Mouse (Mus musculus) ZHBTc4 (cell line): ENCODE results near the gene Tipin.
A peak's percentile ranks its signal among the peaks of the same experiment; 100 is the strongest.

Experiments
- DNase-seq: peaks from one replicate; pipeline ENCODE4 v3.0.0-alpha.2; 2011; ENCODE audit warnings: low read depth, low spot score

Tipin gene

GRCm38 (mm10) chr9:64281105-64281780 lies at the start of gene Tipin:
Tipin (plus strand) TSS chr9:64281581.
- peak; percentile 98 for DNase-seq

GRCm38 (mm10) chr9:64231674-64232073 lies 49.7 kb upstream of the Tipin start:
- DNase-seq = no peak

GRCm38 (mm10) chr9:64232257-64232957 lies 49.0 kb upstream of the Tipin start:
- DNase-seq = no peak

- no peak for DNase-seq
Measured at GRCm38 (mm10) chr9:64233656-64234055, 47.7 kb upstream of the Tipin start.

- no peak for DNase-seq
Measured at GRCm38 (mm10) chr9:64234768-64235435, 46.5 kb upstream of the Tipin start, which contains the start of gene Uchl4. Uchl4 (plus strand) TSS chr9:64235201.

- DNase-seq = no peak
Measured at GRCm38 (mm10) chr9:64236056-64236455, 45.3 kb upstream of the Tipin start.

GRCm38 (mm10) chr9:64240116-64240515 lies 41.3 kb upstream of the Tipin start:
- no peak for DNase-seq

GRCm38 (mm10) chr9:64240681-64241080 lies 40.7 kb upstream of the Tipin start:
- DNase-seq = peak; percentile 79

- DNase-seq = peak; percentile 31
Measured at GRCm38 (mm10) chr9:64242381-64242831, 39.0 kb upstream of the Tipin start.

GRCm38 (mm10) chr9:64249371-64249770 lies 32.0 kb upstream of the Tipin start:
- no peak for DNase-seq

- no peak for DNase-seq
Measured at GRCm38 (mm10) chr9:64250111-64250730, 31.2 kb upstream of the Tipin start.

GRCm38 (mm10) chr9:64252591-64253020 lies 28.8 kb upstream of the Tipin start:
- no peak for DNase-seq

- peak; percentile 100 for DNase-seq
Measured at GRCm38 (mm10) chr9:64253021-64253904, 28.1 kb upstream of the Tipin start, which contains the start of gene Map2k1. Map2k1 (minus strand) TSS chr9:64253631.

GRCm38 (mm10) chr9:64255422-64255821 lies 26.0 kb upstream of the Tipin start:
- no peak for DNase-seq

- no peak for DNase-seq
Measured at GRCm38 (mm10) chr9:64256204-64256603, 25.2 kb upstream of the Tipin start.

GRCm38 (mm10) chr9:64259906-64260305 lies 21.5 kb upstream of the Tipin start:
- no peak for DNase-seq

- DNase-seq = no peak
Measured at GRCm38 (mm10) chr9:64261023-64261422, 20.4 kb upstream of the Tipin start.

- DNase-seq = peak; percentile 41
Measured at GRCm38 (mm10) chr9:64264813-64265212, 16.6 kb upstream of the Tipin start.

- DNase-seq = peak; percentile 87
Measured at GRCm38 (mm10) chr9:64267231-64267630, 14.2 kb upstream of the Tipin start.

- DNase-seq = peak; percentile 90
Measured at GRCm38 (mm10) chr9:64268196-64268595, 13.2 kb upstream of the Tipin start.

GRCm38 (mm10) chr9:64268836-64269235 lies 12.5 kb upstream of the Tipin start:
- peak; percentile 85 for DNase-seq
